Mouse (Mus musculus) neural tube, embryonic 11.5 days (tissue): Measurements from ENCODE around the gene Eef1g. TPM values are rescaled to one million over a fixed set of nuclear protein-coding genes. Genes with fewer than 3 reads are reported as not detected.
"Not testable (repeated sequence)": the region's sequence is repeated elsewhere in the genome, so short reads cannot be mapped to it uniquely, and the experiment has no call there.

ENCODE experiments used
- ATAC-seq: fragments of 200-750 bp; cut with Nextera tagmentation; 2 replicates; pipeline ENCODE4 v1.8.0; 2017; ENCODE audit warnings: moderate number of reproducible peaks, mild to moderate bottlenecking, moderate TSS enrichment, moderate library complexity; ENCODE audit not compliant: insufficient read depth, low FRiP score, low TSS enrichment
- DNase-seq: peaks from one replicate; pipeline ENCODE4 v3.0.0-alpha.2; 2015; ENCODE audit warnings: low spot score
- H3K27ac ChIP-seq: fragments of 300-500 bp; sonication (generic); 2 replicates; pipeline ENCODE4 v1.5.1; 2014; ENCODE audit warnings: low read depth, mild to moderate bottlenecking, low read length
- H3K27me3 ChIP-seq: fragments of 300-500 bp; sonication (generic); 2 replicates; pipeline ENCODE4 v1.6.1; 2014; ENCODE audit warnings: mild to moderate bottlenecking, low read length, mixed read lengths; ENCODE audit not compliant: control insufficient read depth, insufficient read depth
- H3K36me3 ChIP-seq: fragments of 300-500 bp; sonication (generic); 2 replicates; pipeline ENCODE4 v1.6.1; 2014; ENCODE audit warnings: mild to moderate bottlenecking, low read length, moderate library complexity, mixed read lengths; ENCODE audit not compliant: control insufficient read depth, insufficient read depth
- H3K4me1 ChIP-seq: fragments of 300-500 bp; sonication (generic); 2 replicates; pipeline ENCODE4 v1.6.1; 2014; ENCODE audit warnings: low read length, mixed read lengths; ENCODE audit not compliant: control insufficient read depth, insufficient read depth
- H3K4me2 ChIP-seq: fragments of 300-500 bp; sonication (generic); 2 replicates; pipeline ENCODE4 v1.6.1; 2014; ENCODE audit warnings: low read depth, mild to moderate bottlenecking, moderate library complexity
- H3K4me3 ChIP-seq: fragments of 300-500 bp; sonication (generic); 2 replicates; pipeline ENCODE4 v1.5.1; 2014; ENCODE audit warnings: low read depth, low read length
- H3K9ac ChIP-seq: fragments of 300-500 bp; sonication (generic); 2 replicates; pipeline ENCODE4 v1.6.1; 2014; ENCODE audit warnings: mild to moderate bottlenecking, low read length
- H3K9me3 ChIP-seq: fragments of 300-500 bp; sonication (generic); 2 replicates; pipeline ENCODE4 v1.6.1; 2016; ENCODE audit warnings: low read length; ENCODE audit not compliant: control insufficient read depth
- WGBS: fragments of 180-500 bp; shearing (Covaris S2); extraction: QIAGEN DNeasy Blood & Tissue Kit; methylation state at CpG from one replicate; pipeline ENCODE4 v1.1.7; 2014; 5-methylcytosine and 5-hydroxymethylcytosine counted together
- polyA plus RNA-seq: library from polyadenylated mRNA; unstranded; fragments of >200 nt; fragmentation: Nextera tagmentation; extraction: Ambion mirVana; gene quantifications from 2 replicates; pipeline ENCODE4 v1.2.1, GENCODE M21; 2014

Eef1g gene
- polyA plus RNA-seq, 1 experiment from 2014 or later = 468 TPM

GRCm38 (mm10) chr19:8953135-8954039 lies 13.5 kb upstream of the Eef1g start, which contains the start of gene Tut1:
Tut1 (plus strand) TSS chr19:8953847.
- H3K9me3 ChIP-seq = no peaks in the 10 kb centered on the region
- peaks cover 15% of the 10 kb centered on the region for H3K36me3 ChIP-seq
- peak within 1 kb of the TSS; percentile 52 for H3K4me3 ChIP-seq
- ATAC-seq (peak; percentile 95), DNase-seq (peak; percentile 91)
- peak within 1 kb of the TSS; percentile 82 for H3K4me2 ChIP-seq
- peak within 1 kb of the TSS; percentile 71 for H3K9ac ChIP-seq
- 4% methylated on average over 46 of the region's 46 CpGs for WGBS
- H3K27ac ChIP-seq = peak within 1 kb of the TSS; percentile 72
- no peaks in the 10 kb centered on the region for H3K4me1 ChIP-seq
- H3K27me3 ChIP-seq = no peaks in the 10 kb centered on the region

DNA sequence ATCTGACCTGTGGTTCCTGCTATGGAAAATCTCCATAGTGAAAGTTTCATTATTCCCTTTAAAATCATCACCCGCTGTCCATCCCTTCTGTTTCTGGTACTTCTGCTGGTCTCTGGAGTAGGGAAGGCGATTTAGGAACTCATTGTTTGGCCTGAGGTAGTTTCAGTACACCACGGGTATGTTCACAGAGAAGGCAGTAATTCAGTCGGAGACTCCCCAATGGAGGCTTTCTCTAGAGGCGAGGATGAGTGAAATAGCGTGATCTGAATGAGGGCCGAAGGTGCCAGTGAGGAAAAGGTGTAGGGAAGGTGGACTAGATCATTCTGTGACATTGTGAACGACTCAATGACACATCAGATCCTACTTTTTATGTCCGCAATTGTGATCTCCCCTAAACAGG lies 12.7 kb upstream of the Eef1g start:
- peaks cover 11% of the 10 kb centered on the region for H3K36me3 ChIP-seq
- H3K4me1 ChIP-seq = no peaks in the 10 kb centered on the region
- no peak overlapping the region for H3K27ac ChIP-seq
- H3K9me3 ChIP-seq = no peaks in the 10 kb centered on the region
- no peak for DNase-seq
- peak overlapping the region; percentile 82 for H3K4me2 ChIP-seq
- H3K4me3 ChIP-seq = peak overlapping the region; percentile 52
- no peaks in the 10 kb centered on the region for H3K27me3 ChIP-seq
- ATAC-seq = no peak
- WGBS = 9% methylated on average over 9 of the region's 9 CpGs
- peak overlapping the region; percentile 65 for H3K9ac ChIP-seq

DNA sequence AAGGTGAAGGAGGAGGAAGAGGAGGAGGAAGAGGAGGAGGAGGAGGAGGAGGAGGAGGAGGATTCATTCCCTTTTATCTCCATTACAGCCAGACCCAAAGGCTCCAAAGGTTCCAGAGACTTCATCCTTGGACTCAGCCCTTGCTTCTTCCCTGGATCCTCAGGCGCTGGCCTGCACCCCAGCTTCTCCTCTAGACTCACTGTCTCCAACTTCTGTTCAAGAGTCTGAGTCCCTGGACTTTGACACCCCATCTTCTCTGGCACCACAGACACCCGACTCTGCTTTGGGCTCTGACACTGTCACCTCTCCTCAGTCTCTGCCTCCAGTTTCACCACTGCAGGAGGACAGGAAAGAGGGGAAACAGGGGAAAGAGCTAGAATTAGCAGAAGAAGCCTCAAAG lies 4.6 kb upstream of the Eef1g start:
- 86% methylated on average over 2 of the region's 2 CpGs for WGBS
- no peak for ATAC-seq
- no peaks in the 10 kb centered on the region for H3K27me3 ChIP-seq
- no peak overlapping the region for H3K27ac ChIP-seq
- no peaks in the 10 kb centered on the region for H3K4me1 ChIP-seq
- no peaks in the 10 kb centered on the region for H3K9me3 ChIP-seq
- no peak overlapping the region for H3K4me3 ChIP-seq
- no peak overlapping the region for H3K4me2 ChIP-seq
- H3K36me3 ChIP-seq = peaks cover 28% of the 10 kb centered on the region
- H3K9ac ChIP-seq = no peak overlapping the region
- no peak for DNase-seq

DNA sequence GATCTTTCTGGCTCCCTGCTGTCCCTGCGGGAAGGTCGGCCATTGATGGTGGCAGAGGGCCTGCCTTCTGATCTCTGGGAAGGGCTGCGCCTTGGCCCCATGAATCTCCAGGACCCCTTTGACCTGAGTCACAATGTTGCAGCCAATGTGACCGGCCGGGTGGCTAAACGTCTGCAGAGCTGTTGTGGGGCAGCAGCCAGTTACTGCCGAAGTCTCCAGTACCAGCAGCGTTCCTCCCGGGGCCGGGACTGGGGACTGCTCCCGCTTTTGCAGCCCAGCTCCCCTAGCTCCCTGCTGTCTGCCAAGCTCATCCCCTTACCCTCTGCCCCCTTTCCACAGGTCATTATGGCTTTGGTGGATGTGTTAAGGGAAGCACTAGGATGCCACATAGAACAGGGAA lies 1.8 kb upstream of the Eef1g start:
- no peak for DNase-seq
- H3K9me3 ChIP-seq = no peaks in the 10 kb centered on the region
- WGBS = 87% methylated on average over 11 of the region's 11 CpGs
- no peak overlapping the region; the same call in 1 of the 2 replicates for H3K9ac ChIP-seq
- H3K4me2 ChIP-seq = no peak overlapping the region
- H3K4me3 ChIP-seq = no peak overlapping the region
- H3K27me3 ChIP-seq = no peaks in the 10 kb centered on the region
- peaks cover 23% of the 10 kb centered on the region for H3K36me3 ChIP-seq
- H3K27ac ChIP-seq = no peak overlapping the region
- ATAC-seq = no peak
- no peaks in the 10 kb centered on the region for H3K4me1 ChIP-seq

GRCm38 (mm10) chr19:8965771-8966170 lies 1.1 kb upstream of the Eef1g start:
- Histone ChIP-seq H3K27ac (no peak overlapping the region), H3K4me1 (no peaks in the 10 kb centered on the region), H3K9me3 (no peaks in the 10 kb centered on the region), H3K4me2 (peak overlapping the region; percentile 45), H3K4me3 (no peak overlapping the region; the same call in 1 of the 2 replicates), H3K9ac (peak overlapping the region; percentile 35), H3K27me3 (no peaks in the 10 kb centered on the region), H3K36me3 (peaks cover 30% of the 10 kb centered on the region)
- 80% methylated on average over 8 of the region's 8 CpGs for WGBS
- ATAC-seq (no peak), DNase-seq (no peak)

DNA sequence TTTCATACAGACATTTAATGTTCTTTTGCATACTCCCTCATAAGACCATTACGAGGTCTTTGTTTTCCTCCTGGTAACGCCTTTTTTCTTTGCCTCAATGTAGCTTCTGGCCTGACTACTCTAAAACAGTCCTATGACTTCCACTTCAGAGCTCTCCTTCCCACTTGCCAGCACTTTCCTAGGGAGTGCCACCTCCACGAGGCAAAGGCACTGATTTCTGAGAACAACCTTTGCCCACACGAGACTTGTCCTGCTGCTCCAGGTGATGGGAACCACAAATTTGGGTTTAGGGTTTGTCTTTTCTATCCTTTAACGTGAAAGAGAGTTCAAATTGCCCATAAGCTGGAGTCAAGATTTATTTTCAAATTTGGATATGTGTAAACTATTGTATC lies 647 bp upstream of the Eef1g start:
- Histone ChIP-seq H3K4me2 (peak overlapping the region; percentile 45), H3K27ac (peak overlapping the region; percentile 76; the same call in 1 of the 2 replicates), H3K36me3 (peaks cover 34% of the 10 kb centered on the region), H3K4me3 (peak overlapping the region; percentile 47), H3K9ac (peak overlapping the region; percentile 60), H3K9me3 (no peaks in the 10 kb centered on the region), H3K4me1 (no peaks in the 10 kb centered on the region), H3K27me3 (no peaks in the 10 kb centered on the region)
- ATAC-seq (no peak), DNase-seq (no peak)
- WGBS = 46% methylated on average over 5 of the region's 5 CpGs

DNA sequence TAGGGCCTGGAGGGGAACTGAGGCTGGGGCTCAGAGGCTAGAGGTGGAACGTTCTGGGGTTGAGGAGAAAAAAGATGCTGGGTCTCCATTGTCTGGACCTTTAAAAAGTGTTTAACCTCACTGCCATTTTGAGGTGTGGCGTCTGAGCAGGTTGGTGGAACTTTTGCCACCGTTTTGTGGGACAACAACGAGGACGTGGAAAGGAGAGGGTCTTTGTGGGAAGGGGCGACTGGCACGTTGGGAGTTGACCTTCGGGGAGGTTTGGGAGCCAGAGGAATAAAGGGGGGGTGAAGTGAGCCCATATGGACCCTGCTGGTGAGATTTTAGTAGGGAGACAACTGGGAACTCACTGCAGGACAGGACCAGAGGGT lies 517 bp downstream of the Eef1g start:
- H3K4me1 ChIP-seq = no peaks in the 10 kb centered on the region
- WGBS = 0% methylated on average over 8 of the region's 8 CpGs
- peak overlapping the region; percentile 79 for H3K27ac ChIP-seq
- no peaks in the 10 kb centered on the region for H3K9me3 ChIP-seq
- peak overlapping the region; percentile 93 for H3K9ac ChIP-seq
- H3K4me2 ChIP-seq = peak overlapping the region; percentile 85
- DNase-seq = no peak
- peaks cover 36% of the 10 kb centered on the region for H3K36me3 ChIP-seq
- H3K27me3 ChIP-seq = no peaks in the 10 kb centered on the region
- ATAC-seq = no peak
- peak overlapping the region; percentile 92 for H3K4me3 ChIP-seq

- Histone ChIP-seq H3K27ac (no peak overlapping the region), H3K9me3 (no peaks in the 10 kb centered on the region), H3K36me3 (peaks cover 36% of the 10 kb centered on the region), H3K4me2 (peak overlapping the region; percentile 85), H3K9ac (peak overlapping the region; percentile 93), H3K27me3 (no peaks in the 10 kb centered on the region), H3K4me3 (peak overlapping the region; percentile 92), H3K4me1 (no peaks in the 10 kb centered on the region)
- 5% methylated on average over 9 of the region's 9 CpGs for WGBS
- ATAC-seq (no peak), DNase-seq (no peak)
Measured at GRCm38 (mm10) chr19:8967893-8968292, 1.1 kb downstream of the Eef1g start.

DNA sequence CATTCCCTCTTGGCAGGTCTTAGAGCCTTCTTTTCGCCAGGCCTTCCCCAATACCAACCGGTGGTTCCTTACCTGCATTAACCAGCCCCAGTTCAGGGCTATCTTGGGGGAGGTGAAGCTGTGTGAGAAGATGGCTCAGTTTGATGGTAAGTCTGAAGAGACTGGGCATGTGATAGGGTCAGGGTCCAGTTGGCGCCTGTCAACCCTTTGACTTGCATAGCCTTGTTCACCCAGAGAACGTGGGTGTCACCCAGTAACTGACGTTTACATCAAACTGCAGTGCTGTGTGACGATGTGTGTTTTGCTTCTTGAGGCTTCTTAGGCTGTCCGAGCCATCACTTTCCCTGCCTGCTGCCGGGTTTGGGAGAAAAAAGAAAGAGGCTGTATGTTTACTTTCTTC lies 5.7 kb downstream of the Eef1g start:
- peaks cover 39% of the 10 kb centered on the region for H3K36me3 ChIP-seq
- H3K9ac ChIP-seq, ATAC-seq, H3K4me2 ChIP-seq, H3K9me3 ChIP-seq, H3K4me3 ChIP-seq, H3K27ac ChIP-seq, DNase-seq, H3K4me1 ChIP-seq, H3K27me3 ChIP-seq: not testable (repeated sequence)
- WGBS = 85% methylated on average over 8 of the region's 8 CpGs
